Mouse (Mus musculus) layer of hippocampus, postnatal 25 days (tissue): ENCODE data around the gene Scgb1c1. TPM values are rescaled to one million over a fixed set of nuclear protein-coding genes. Genes with fewer than 3 reads are reported as not detected.
A peak's percentile ranks its signal among the peaks of the same experiment; 100 is the strongest.
"Not testable (repeated sequence)": the region's sequence is repeated elsewhere in the genome, so short reads cannot be mapped to it uniquely, and the experiment has no call there.

Experiments used
- DNase-seq, 2 experiments: peaks; one replicate each; pipeline ENCODE4 v3.0.0; 2022; ENCODE audit warnings: mixed read lengths in 2 of 2, low spot score in 1 of 2; ENCODE audit errors: extremely low spot score in 1 of 2
- total RNA-seq, 2 experiments: library from RNA; stranded (reverse); gene quantifications; 2 replicates each; pipeline ENCODE4 v1.2.3; 2021

Gene Scgb1c1
- total RNA-seq, 2 experiments from 2014 or later = not detected

DNA sequence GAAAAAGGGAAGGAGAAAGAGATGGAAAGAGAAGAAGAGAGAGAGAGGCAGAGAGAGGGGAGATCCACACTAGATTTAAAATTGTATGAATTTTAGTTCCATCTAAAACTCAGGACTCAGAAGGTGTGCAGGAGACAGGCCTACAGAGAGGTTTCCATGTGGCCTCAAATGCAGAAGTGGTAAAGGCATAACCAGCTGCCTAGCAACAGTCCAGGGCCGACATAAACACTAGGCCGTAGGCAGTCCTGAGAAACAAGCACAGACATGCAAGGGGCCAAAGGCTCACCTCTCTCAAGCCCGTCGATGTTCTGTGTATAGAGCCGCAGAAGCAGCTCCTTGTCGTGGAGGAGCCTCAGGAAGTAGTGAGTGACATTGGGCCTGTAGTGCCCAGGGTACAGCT lies 32.0 kb downstream of the Scgb1c1 start:
- no peak for DNase-seq

DNA sequence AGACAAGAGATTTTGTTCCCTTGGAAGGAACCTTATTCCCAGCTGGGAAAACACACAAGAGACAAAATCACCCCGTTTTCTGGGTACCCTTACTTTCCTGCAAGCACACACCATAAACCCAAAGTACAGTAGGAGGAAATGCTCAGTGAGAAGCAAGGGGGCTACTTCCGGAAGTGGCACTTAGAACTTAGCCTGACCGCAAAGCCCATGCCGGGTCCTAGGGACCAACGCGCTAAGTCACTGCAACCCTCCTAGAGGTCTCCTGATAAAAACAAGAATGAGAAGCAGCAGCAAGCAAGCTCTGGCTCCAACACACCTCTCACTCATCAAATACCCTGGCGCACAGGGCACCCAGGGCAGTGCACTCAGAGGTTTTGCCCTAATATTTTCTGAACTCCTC lies 34.0 kb downstream of the Scgb1c1 start:
- no peak for DNase-seq

DNA sequence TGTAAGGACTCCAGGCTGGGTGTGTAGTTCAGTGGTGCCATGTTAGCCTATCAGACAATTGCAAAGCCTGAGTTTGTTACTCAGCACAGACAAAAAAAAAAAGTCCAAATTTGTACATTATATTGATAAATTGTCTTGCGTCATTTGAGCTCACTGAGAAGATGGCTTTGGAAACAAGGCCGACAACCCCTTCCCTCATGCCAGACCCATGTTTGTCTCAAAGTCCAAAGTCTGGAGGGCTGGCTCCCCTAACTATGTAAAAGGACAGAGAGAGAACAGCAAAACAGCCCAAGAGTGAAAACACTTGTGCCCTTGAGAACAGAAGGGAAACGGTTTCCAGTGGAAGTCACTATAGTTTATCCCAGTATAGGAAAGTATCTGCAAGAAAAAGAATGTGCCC lies 35.1 kb downstream of the Scgb1c1 start:
- no peak for DNase-seq

DNA sequence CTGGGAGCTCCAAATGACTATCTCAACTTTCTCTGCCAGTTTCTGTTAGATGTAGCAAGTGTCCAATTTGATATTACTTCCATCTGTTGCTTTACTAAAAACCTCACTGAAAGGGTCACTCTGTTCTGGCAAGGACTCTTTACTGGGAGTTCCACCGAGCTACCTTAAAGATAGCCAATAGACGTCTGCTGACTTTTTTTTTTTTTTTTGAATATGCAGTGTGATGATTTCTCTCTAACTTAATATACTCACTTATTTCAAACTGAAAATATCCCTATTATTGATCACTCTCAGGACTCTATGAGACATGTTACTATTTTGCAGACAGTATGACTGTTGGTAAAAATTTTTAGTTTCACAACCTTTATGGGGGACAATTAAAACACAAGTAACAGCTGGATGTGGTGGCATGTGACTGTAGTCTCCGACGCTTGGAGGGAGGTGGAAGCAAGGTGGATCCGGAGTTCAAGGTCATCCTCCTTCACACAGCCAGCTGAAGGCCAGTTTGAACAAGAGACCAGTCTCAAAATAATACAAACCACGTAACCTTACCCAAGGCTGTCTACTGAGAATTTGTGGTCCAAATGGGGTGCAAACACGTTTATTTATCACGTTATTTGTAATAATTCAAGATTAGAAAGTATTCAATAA lies 35.6 kb downstream of the Scgb1c1 start:
- no peak for DNase-seq

DNA sequence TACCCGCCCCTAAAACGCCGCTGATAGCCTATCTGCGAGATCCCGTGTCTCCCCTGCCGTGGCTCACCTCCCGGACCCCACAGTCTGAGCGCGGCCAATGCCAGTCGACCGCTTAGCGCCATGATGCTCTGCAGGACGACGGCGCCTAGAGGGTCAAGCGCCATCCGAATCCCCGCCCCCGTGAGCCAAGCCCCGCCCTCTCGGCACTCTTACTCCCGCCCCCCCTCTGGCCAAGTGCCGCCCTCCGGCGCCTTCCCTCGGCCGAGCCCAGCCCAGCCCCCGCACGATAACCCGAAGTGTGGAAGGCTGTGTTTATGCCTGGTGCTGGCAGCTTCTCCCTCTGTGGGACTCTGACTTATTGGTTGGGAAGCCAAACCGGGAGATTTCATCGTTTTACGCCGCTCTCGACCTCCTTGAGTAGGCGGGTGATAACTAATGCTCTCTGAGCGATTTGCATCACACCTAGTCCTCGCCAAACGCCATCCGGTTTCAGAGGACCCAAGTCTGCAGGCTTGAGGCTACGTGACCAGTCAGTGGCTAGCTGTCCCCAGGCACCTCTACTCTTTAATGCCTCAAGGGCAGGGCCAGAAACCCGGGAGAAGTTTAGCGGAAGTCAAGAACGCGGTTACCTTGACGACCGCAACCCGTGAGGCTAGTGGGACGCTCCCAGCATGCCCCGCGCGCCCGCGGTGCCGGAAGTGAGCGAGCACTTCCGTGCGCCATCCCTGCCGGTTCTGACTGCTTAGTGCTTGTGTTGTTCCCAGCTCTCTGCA lies 36.5 kb downstream of the Scgb1c1 start, which contains the start of the genes Psmd13 and Sirt3:
Psmd13 (plus strand) TSS at position 273 of the 773 bp plus-strand sequence.
Sirt3 (minus strand) TSS at position 614 of the 773 bp plus-strand sequence.
- DNase-seq = peak; percentile 85 to 90

DNA sequence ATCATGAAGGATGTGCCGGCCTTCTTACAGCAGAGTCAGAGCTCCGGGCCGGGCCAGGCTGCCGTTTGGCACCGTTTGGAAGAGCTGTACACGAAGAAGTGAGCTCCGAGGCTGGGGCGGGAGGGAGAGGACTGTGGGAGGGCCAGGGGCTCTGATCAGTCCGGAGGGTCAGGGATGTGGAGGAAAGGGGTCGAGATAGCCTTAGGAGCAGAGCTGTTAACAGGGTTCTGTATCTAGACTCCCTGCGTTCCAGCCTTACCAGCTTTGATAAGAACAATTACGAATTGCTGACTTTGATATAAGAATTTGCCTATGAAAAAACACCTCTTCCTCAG lies 37.1 kb downstream of the Scgb1c1 start:
- no peak for DNase-seq

DNA sequence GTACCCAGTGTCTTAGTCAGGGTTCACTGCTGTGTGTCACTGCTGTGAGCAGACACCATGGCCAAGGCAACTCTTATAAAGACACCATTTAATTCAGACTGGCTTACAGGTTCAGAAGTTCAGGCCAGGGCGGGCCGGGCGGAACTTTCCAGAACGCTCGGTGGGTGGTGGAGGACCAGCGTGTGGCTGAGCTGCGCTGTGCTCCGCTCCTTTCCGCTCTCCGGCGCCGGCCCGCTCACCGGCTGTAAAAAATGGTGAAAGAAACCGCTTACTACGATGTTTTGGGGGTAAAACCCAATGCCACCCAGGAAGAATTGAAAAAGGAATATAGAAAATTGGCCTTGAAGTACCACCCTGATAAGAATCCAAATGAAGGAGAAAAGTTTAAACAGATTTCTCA lies 45.3 kb downstream of the Scgb1c1 start:
- not testable (repeated sequence) for DNase-seq

DNA sequence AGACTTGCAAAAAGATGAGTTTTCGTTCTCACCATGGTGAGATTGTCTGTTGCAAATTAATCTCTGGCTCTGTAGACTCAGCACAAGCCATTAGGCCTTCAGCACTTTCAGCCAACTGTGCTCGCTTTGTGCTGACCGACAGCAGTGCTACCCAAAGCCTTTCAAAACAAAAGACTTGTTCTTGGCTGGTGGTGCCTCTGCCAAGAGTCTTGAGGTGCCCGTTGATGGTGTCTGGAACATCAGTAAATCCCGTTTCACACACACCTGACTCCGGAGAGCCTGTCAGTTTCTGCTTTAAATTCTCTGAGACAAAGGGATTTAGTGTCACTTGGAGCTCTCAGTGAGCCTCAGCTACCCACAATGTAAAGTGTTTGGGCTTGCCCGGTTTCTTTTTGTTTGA lies 48.7 kb downstream of the Scgb1c1 start:
- no peak for DNase-seq

DNA sequence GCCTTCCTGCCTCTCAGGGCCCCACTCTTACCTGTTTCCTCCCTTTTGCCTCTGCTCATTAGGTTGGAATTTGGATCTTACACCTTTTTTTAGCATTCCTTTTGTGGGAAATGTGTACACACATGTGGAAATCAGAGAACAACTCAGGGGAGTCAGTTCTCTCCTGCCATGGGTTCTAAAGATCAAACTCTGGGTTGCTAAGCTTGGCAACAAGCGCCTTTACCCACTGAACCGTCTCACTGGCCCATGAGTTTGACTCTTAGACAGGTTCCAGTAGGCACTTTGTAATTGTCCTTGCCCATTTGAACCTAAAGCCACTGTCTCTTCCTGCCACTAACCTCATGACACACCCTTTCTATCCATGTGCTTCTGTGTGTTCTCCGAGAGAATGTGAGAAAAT lies 49.3 kb downstream of the Scgb1c1 start:
- DNase-seq = no peak

Other genes with a start within 250 kb of the Scgb1c1 start
- gene Olfr46, start 244.3 kb upstream of the Scgb1c1 start, total RNA-seq = under 1 TPM; 0.30 to 0.45 TPM
- not detected for gene Olfr61, start 216.6 kb upstream of the Scgb1c1 start, total RNA-seq
- not detected for gene Olfr53, start 199.1 kb upstream of the Scgb1c1 start, total RNA-seq
- under 1 TPM; 0.10 to 0.21 TPM for gene Olfr539, start 185.6 kb upstream of the Scgb1c1 start, total RNA-seq
- gene Olfr45, start 163.6 kb upstream of the Scgb1c1 start, total RNA-seq = under 1 TPM in 1 of 2 experiments, not detected in 1; 0.23 TPM
- not detected for gene Olfr541, start 148.3 kb upstream of the Scgb1c1 start, total RNA-seq
- gene Cyp2e1, start 81.8 kb upstream of the Scgb1c1 start, total RNA-seq = not detected
- not detected for gene Syce1, start 57.7 kb upstream of the Scgb1c1 start, total RNA-seq
- 10 to 100 TPM; 11.6 to 13.6 TPM for gene Zfp941, start 23.4 kb upstream of the Scgb1c1 start, total RNA-seq
- 1 to 10 TPM; 1.6 to 1.7 TPM for gene Urah, start 10.5 kb upstream of the Scgb1c1 start, total RNA-seq
- not detected for gene Odf3, start 2.3 kb downstream of the Scgb1c1 start, total RNA-seq
- not detected for gene Gm45785, start 10.8 kb downstream of the Scgb1c1 start, total RNA-seq
- 10 to 100 TPM; 79.1 to 86.5 TPM for gene Ric8a, start 11.4 kb downstream of the Scgb1c1 start, total RNA-seq
- gene Bet1l, start 12.0 kb downstream of the Scgb1c1 start, total RNA-seq = 10 to 100 TPM; 26.6 to 29.6 TPM
- 100 to 1,000 TPM; 107 to 117 TPM for gene Psmd13, start 36.4 kb downstream of the Scgb1c1 start, total RNA-seq
- gene Sirt3, start 36.8 kb downstream of the Scgb1c1 start, total RNA-seq = 10 to 100 TPM; 67.0 to 77.5 TPM
- gene Cox8b, start 54.9 kb downstream of the Scgb1c1 start, total RNA-seq = 1 to 10 TPM; 1.3 to 2.8 TPM
- under 1 TPM; 0.21 to 0.37 TPM for gene Nlrp6, start 75.4 kb downstream of the Scgb1c1 start, total RNA-seq
- 1 to 10 TPM; 4.0 to 7.1 TPM for gene Pgghg, start 95.8 kb downstream of the Scgb1c1 start, total RNA-seq
- not detected for gene Ifitm5, start 104.7 kb downstream of the Scgb1c1 start, total RNA-seq
- not detected for gene Gm45717, start 110.4 kb downstream of the Scgb1c1 start, total RNA-seq
- gene Ifitm2, start 110.4 kb downstream of the Scgb1c1 start, total RNA-seq = 10 to 100 TPM in 1 of 2 experiments, 1 to 10 TPM in 1; 9.7 to 13.4 TPM
- 1 to 10 TPM; 1.3 to 1.5 TPM for gene Ifitm1, start 121.7 kb downstream of the Scgb1c1 start, total RNA-seq
- gene Ifitm3, start 165.2 kb downstream of the Scgb1c1 start, total RNA-seq = 10 to 100 TPM; 11.9 to 13.8 TPM
- not detected for gene Ifitm6, start 172.4 kb downstream of the Scgb1c1 start, total RNA-seq
- gene Gm17387, start 183.6 kb downstream of the Scgb1c1 start, total RNA-seq = not detected
- gene B4galnt4, start 215.6 kb downstream of the Scgb1c1 start, total RNA-seq = 10 to 100 TPM; 80.7 to 96.2 TPM
- not detected for gene Pkp3, start 232.7 kb downstream of the Scgb1c1 start, total RNA-seq